Mouse (Mus musculus): ENCODE results near the gene Sim1. TPM values are rescaled to one million over a fixed set of nuclear protein-coding genes. Genes with fewer than 3 reads are reported as not detected.
A peak's percentile ranks its signal among the peaks of the same experiment; 100 is the strongest.

The Sim1 gene
- polyA plus RNA-seq, 1 experiment from 2014 or later = 1.6 TPM

DNA sequence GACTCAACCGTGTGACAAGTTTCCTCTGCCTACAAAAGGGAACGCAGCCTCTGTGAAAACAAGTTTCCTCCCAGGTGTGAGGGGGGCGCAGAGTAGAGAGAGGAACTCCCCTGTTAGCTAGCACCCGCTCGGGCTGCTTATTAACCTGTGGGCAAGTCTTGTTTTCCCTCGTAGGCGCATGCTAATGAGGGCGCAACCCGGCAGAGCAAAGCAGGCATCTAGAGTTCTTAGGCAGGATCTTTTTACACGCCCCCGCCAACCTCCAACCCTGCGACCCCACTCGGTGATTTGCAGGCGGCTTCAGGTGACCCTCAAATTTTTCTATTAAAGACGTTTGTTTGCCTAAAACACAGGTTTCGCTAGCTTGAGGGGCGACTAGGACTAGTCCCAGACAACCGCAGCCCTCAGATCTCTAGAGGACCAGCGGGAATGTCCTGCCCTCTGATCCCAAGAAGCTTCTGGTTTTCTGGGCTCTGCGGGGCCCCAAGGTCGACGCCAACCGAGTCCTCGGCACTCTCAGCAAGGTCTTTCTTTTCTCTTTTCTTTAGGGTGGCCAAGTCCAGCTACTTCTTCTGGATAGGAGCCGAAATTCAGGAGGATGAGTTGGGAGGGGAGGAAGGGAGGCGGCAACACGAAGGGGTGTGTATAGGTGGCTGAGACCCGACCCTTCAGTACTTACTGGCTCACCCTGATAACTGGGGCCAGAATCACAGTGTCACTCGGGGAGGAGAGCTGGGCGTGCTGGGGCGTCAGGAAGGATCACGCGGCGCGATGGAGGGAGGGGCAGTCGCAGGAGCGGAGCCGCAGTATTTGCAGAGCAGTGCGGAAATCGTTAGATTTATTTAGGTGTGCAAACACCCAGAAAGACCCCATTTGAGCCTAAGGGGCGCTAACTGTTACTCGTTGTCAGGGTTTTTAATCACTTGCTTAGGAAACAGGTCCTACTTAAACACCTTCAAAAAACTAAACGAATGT, 8.5 kb downstream of the Sim1 start:
- Histone ChIP-seq H3K9me3 (replicated peaks) (no peaks in the 10 kb centered on the region), H3K27me3 (peaks cover 88% of the 10 kb centered on the region), H3K4me2 (replicated peaks) (peak overlapping the region; percentile 17; the same call in 1 of the 2 replicates), H3K27ac (replicated peaks) (no peak overlapping the region), H3K9ac (no peak overlapping the region), H3K4me3 (replicated peaks) (peak overlapping the region; percentile 11; the same call in 1 of the 2 replicates), H3K4me1 (peaks cover 20% of the 10 kb centered on the region), H3K36me3 (no peaks in the 10 kb centered on the region)
- no peak for ATAC-seq (ENCODE audit: insufficient number of reproducible peaks, low FRiP score, low TSS enrichment, low read depth)
- WGBS = 1% methylated on average over 43 of the region's 43 CpGs

DNA sequence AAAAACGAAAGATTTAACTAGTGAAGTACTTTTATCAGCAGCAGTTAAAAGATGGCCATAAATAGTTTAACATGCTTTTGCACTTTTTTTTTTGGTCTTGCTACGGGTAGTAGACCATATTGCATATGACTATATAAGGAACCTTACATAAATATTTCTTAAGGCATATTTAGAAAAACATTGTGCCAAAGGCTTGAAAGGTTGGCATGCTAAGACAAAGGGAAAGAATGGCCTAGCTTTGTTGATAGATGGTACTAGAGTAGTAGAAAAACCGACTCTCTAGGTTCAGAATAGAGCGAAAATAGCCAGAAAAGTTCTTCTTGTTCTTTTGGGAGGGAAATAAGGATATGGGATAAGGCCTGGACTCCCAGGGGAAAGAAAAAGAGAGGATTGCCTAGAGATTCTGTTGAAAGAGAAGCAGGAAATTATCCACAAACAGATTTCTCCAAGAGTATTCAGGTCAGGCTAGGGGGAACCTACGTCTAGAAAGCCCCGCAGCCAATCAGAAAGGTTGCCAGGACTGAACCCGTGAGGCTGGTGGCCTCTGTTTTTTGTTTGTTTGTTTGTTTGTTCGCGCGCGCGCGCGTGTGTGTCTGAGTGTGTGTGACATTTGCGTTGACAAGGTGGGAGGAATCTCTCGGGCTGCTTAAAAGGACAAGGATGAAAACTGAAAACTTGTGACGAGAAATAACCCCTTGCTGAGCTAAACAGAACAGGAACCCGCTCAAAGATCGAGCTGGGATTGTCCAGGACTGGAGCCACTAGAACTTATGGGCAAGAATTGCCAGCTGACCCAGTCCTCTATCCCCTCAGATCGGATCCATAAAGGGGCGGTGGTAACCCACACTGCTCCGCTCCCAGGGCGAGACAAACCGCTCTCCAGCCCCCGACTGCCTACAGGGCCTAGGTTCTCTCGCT, 9.6 kb downstream of the Sim1 start:
- H3K36me3 ChIP-seq = no peaks in the 10 kb centered on the region
- peaks cover 20% of the 10 kb centered on the region for H3K4me1 ChIP-seq
- no peak overlapping the region for H3K4me3 ChIP-seq (replicated peaks)
- no peak overlapping the region for H3K27ac ChIP-seq (replicated peaks)
- no peaks in the 10 kb centered on the region for H3K9me3 ChIP-seq (replicated peaks)
- H3K27me3 ChIP-seq = peaks cover 90% of the 10 kb centered on the region
- H3K9ac ChIP-seq = no peak overlapping the region
- peak overlapping the region; percentile 23; the same call in 1 of the 2 replicates for H3K4me2 ChIP-seq (replicated peaks)
- WGBS = 9% methylated on average over 26 of the region's 26 CpGs
- 0 out of 2 replicates have a peak, but pooled peaks have one; percentile 31 for ATAC-seq (ENCODE audit: insufficient number of reproducible peaks, low FRiP score, low TSS enrichment, low read depth)

DNA sequence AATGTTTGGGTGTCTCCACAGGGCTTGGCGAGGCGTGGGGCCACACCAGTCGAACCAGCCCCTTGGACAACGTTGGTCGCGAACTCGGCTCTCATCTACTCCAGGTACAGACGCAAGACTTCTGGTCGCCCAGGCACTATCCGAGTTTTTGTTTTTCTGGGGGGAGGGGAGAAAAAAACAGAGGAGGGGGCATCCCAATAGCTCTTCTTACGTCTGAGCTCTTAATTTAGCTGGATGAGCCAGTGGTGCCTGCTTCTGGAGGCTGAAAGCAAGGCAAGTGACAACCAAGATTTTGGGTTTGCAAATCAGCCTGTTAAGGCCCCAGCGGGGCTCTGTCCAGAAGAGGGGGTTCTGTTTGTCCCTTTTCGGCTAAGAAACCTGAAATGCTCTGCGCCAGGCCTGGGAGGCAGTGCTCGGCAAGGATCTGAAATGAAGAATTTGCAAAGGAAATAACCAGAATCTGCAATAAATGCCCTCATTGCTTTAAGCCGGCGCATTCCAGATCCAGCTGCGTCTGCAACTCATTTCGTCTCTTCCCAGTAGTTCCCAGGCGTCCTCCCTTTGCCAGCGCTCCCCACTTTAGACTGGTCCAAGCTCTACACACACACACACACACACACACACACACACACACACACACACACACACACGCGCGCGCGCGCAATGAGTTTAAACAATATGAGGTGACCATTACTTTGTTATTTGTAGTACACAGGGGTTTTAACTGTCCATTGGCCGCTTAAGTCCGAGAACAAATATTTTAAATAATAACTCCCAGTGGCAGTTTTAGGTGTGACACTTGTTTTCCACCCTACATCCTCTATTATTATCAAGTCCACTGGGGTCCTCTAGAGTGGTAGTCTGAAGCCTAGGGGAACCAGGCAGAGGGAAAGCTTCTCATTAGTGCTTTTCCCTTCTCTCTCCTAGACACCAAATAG, 10.5 kb downstream of the Sim1 start:
- 11% methylated on average over 29 of the region's 29 CpGs for WGBS
- H3K36me3 ChIP-seq = no peaks in the 10 kb centered on the region
- H3K4me3 ChIP-seq (replicated peaks) = no peak overlapping the region
- H3K4me1 ChIP-seq = peaks cover 20% of the 10 kb centered on the region
- H3K4me2 ChIP-seq (replicated peaks) = peak overlapping the region; percentile 23; the same call in 1 of the 2 replicates
- ATAC-seq (ENCODE audit: insufficient number of reproducible peaks, low FRiP score, low TSS enrichment, low read depth) = 0 out of 2 replicates have a peak, but pooled peaks have one; percentile 31
- H3K9ac ChIP-seq = no peak overlapping the region
- no peak overlapping the region for H3K27ac ChIP-seq (replicated peaks)
- H3K27me3 ChIP-seq = peaks cover 97% of the 10 kb centered on the region
- no peaks in the 10 kb centered on the region for H3K9me3 ChIP-seq (replicated peaks)

DNA sequence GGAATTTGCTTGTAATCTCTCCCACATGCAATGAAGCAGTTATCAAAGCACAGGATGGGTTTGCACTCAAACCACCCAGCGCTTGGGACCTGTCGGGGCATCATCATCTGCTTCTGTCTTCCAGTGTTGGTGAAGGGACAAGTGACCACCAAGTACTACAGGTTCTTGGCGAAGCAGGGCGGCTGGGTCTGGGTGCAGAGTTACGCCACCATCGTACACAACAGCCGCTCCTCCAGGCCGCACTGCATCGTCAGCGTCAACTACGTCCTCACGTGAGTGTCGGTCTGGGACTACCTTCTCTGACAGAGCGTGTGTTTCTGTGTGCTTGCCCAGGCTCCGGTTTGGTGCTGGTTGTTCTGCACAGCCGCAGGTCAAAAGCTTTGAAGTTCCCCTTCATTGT, 15.8 kb downstream of the Sim1 start:
- Histone ChIP-seq H3K4me3 (replicated peaks) (peak overlapping the region; percentile 29), H3K9me3 (replicated peaks) (no peaks in the 10 kb centered on the region), H3K27ac (replicated peaks) (no peak overlapping the region), H3K4me2 (replicated peaks) (peak overlapping the region; percentile 44), H3K27me3 (peaks cover 71% of the 10 kb centered on the region), H3K4me1 (peaks cover 9% of the 10 kb centered on the region), H3K9ac (no peak overlapping the region), H3K36me3 (no peaks in the 10 kb centered on the region)
- WGBS = 8% methylated on average over 16 of the region's 16 CpGs
- ATAC-seq (ENCODE audit: insufficient number of reproducible peaks, low FRiP score, low TSS enrichment, low read depth) = peak; percentile 29; the same call in 1 of the 2 replicates

DNA sequence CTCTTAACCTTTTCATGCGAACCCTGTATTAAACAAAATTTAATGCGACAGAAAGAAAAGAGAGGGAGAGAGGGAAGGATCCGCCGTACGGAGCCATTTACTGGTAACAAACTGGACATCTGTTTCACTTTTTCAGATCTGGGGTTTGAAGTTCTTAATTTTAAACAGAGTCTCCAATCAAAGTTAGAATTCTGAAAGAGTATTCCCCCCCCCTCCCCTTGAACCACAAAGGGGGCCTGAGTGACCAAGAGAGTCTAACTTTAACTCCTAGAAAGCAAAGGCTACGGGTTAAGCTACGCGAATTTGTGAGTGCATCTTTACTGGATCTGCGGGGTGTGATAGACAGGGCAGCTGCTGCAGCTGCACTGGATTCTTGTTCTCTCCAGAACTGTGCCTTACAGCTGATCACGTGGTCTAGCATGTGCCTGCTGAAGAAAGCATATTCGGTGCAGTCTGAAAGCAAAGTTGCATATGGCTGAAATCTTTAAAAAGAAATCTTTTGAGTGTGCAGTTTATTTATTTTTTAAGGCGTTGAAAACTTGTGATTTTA, 16.4 kb downstream of the Sim1 start:
- Histone ChIP-seq H3K4me3 (replicated peaks) (peak overlapping the region; percentile 29), H3K27me3 (peaks cover 66% of the 10 kb centered on the region), H3K9me3 (replicated peaks) (no peaks in the 10 kb centered on the region), H3K9ac (no peak overlapping the region), H3K27ac (replicated peaks) (no peak overlapping the region), H3K4me2 (replicated peaks) (peak overlapping the region; percentile 44), H3K36me3 (no peaks in the 10 kb centered on the region), H3K4me1 (peaks cover 9% of the 10 kb centered on the region)
- peak; percentile 87 for ATAC-seq (ENCODE audit: insufficient number of reproducible peaks, low FRiP score, low TSS enrichment, low read depth)
- WGBS = 3% methylated on average over 12 of the region's 12 CpGs

DNA sequence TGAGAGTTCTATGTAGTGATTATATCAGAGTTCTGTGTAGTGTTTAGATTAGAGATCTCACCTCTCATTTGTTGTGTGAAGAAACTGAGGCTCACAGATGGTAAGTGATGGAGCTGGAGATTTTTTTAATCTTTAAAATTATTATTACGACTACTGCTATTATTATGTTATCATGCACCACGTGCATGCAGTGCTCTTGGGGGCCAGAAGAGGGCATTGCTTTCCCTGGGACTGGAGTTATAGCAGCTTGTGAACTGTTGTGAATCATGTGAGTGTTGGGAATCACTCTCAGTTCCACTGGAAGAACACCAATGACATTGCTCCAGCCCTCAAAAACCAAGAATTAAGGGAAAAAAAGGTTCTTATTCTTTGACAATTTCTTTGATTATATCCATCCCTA, 21.1 kb downstream of the Sim1 start:
- H3K27ac ChIP-seq (replicated peaks) = no peak overlapping the region
- H3K4me2 ChIP-seq (replicated peaks) = no peak overlapping the region
- ATAC-seq (ENCODE audit: insufficient number of reproducible peaks, low FRiP score, low TSS enrichment, low read depth) = no peak
- 42% methylated on average over 2 of the region's 2 CpGs for WGBS
- H3K9me3 ChIP-seq (replicated peaks) = no peaks in the 10 kb centered on the region
- H3K36me3 ChIP-seq = no peaks in the 10 kb centered on the region
- H3K9ac ChIP-seq = no peak overlapping the region
- peaks cover 19% of the 10 kb centered on the region for H3K27me3 ChIP-seq
- peaks cover 5% of the 10 kb centered on the region for H3K4me1 ChIP-seq
- H3K4me3 ChIP-seq (replicated peaks) = no peak overlapping the region

DNA sequence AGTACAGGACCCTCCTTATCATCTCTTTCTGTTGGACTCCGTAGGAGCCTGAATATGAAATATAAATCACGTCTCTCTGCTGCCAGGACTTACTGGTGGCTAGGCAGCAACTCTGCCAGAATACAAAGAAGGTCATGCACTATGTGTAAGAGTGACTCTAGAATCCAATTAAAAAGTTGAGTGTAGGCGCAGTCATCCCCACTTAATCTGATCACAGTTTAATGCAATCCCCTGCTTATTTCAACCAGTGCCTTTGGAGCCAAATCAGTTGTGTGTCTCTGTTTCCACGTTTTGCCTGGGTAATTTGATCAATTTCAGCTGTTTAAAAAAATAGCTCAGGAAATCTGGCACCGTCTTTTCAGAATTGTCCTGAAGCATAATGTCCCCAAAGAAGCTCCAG, 34.7 kb downstream of the Sim1 start:
- Histone ChIP-seq H3K27ac (replicated peaks) (no peak overlapping the region), H3K4me1 (no peaks in the 10 kb centered on the region), H3K36me3 (no peaks in the 10 kb centered on the region), H3K27me3 (no peaks in the 10 kb centered on the region), H3K9me3 (replicated peaks) (no peaks in the 10 kb centered on the region), H3K4me3 (replicated peaks) (no peak overlapping the region), H3K4me2 (replicated peaks) (no peak overlapping the region), H3K9ac (no peak overlapping the region)
- WGBS = 47% methylated on average over 5 of the region's 5 CpGs
- ATAC-seq (ENCODE audit: insufficient number of reproducible peaks, low FRiP score, low TSS enrichment, low read depth) = no peak

DNA sequence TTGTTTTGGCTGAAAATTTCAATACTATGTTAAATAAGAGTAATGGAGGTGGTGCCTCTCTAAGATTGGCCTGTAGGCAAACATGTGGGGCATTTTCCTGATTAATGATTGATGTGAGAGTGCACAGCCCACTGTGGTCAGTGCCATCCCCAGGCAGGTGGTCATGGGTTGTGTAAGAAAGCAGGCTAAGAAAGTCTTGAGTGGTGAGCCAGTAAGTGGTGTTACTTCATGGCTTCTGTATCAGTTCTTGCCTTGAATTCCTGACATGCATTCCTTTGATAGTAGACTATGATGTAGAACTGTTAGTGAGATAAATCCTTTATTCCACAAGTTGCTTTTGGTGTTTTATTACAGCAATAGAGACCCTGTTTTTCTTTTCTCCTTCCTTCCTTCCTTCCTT, 41.1 kb downstream of the Sim1 start:
- Histone ChIP-seq H3K9me3 (replicated peaks) (no peaks in the 10 kb centered on the region), H3K4me1 (no peaks in the 10 kb centered on the region), H3K4me3 (replicated peaks) (no peak overlapping the region), H3K36me3 (no peaks in the 10 kb centered on the region), H3K27ac (replicated peaks) (no peak overlapping the region), H3K27me3 (no peaks in the 10 kb centered on the region), H3K9ac (no peak overlapping the region), H3K4me2 (replicated peaks) (no peak overlapping the region)
- ATAC-seq (ENCODE audit: insufficient number of reproducible peaks, low FRiP score, low TSS enrichment, low read depth) = no peak

DNA sequence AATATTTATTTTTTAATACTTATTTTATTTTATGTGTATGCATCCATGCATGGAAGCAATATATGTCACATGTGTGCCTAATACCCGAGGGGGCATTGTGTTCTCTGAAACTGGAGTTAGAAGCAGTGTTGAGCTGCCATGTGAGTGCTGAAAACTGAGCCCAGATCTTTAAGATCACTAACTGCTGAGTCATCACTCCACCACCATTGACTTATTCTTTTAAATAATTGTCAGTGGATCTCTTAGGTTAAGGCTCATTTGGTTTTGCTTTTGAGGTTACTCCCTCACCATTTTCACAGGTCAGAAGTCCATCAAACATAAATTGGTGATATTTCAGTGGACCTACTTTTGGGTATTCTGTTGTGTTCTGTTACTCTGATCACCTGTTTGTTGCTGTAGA, 79.1 kb downstream of the Sim1 start:
- 76% methylated on average over 1 of the region's 1 CpGs for WGBS
- no peak overlapping the region for H3K4me2 ChIP-seq (replicated peaks)
- no peak overlapping the region for H3K4me3 ChIP-seq (replicated peaks)
- no peak overlapping the region for H3K27ac ChIP-seq (replicated peaks)
- H3K9me3 ChIP-seq (replicated peaks) = no peaks in the 10 kb centered on the region
- ATAC-seq (ENCODE audit: insufficient number of reproducible peaks, low FRiP score, low TSS enrichment, low read depth) = no peak
- no peaks in the 10 kb centered on the region for H3K4me1 ChIP-seq
- H3K36me3 ChIP-seq = no peaks in the 10 kb centered on the region
- no peaks in the 10 kb centered on the region for H3K27me3 ChIP-seq
- H3K9ac ChIP-seq = no peak overlapping the region

DNA sequence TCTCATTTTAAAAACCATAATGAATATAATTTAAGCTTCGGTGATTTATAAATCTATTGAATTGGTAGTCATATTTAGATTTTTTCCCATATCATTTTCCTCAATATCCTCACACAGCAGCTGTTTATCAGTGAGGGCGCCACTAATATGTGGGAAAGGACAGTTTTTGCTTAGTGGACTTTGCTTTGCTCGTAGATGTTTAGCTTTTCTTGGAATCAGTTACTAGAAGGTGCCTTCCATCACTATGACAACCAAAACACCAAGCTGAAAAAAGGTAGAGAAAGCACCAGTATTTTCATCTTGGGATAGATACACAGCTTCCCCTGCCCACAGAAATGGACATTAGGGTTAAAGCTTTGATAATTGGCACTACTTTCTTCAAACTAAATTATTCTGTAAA, 87.3 kb downstream of the Sim1 start:
- Histone ChIP-seq H3K27me3 (no peaks in the 10 kb centered on the region), H3K9ac (no peak overlapping the region), H3K27ac (replicated peaks) (no peak overlapping the region), H3K4me2 (replicated peaks) (no peak overlapping the region), H3K9me3 (replicated peaks) (no peaks in the 10 kb centered on the region), H3K4me1 (no peaks in the 10 kb centered on the region), H3K36me3 (no peaks in the 10 kb centered on the region), H3K4me3 (replicated peaks) (no peak overlapping the region)
- no peak for ATAC-seq (ENCODE audit: insufficient number of reproducible peaks, low FRiP score, low TSS enrichment, low read depth)
- WGBS = 96% methylated on average over 3 of the region's 3 CpGs
